In genomic region chr14:32379395-32380098, GRCm38 (mm10) we compare ENCODE assay signal across 14 mouse cellular contexts. TPM values are rescaled to one million over a fixed set of nuclear protein-coding genes. Genes with fewer than 3 reads are reported as not detected.
A peak's percentile ranks its signal among the peaks of the same experiment; 100 is the strongest.
DNase-seq lines count a peak whose midpoint lies in the region; ATAC-seq and TF ChIP-seq lines count a peak whose summit lies in the region.
"Had no signal": no experiment of that assay in that cellular context is flagged by ENCODE, and none has a peak within 500 bp of the region (broad histone marks: within the 10 kb centered on the region; RNA-seq: fewer than 3 reads in every experiment).

No protein-coding gene starts in this region.

- no peak overlapping the region for H3K9ac ChIP-seq in embryonic facial prominence, embryonic 14.5 days (ENCODE audit: low read depth, low read length)
- no peak overlapping the region for H3K9ac ChIP-seq in hindbrain, postnatal 0 days (replicated peaks; ENCODE audit: low read length)
- no peak overlapping the region for H3K9ac ChIP-seq in intestine, postnatal 0 days (ENCODE audit: low read depth, low read length)
- H3K9ac ChIP-seq: limb, embryonic 15.5 days had no signal

- H3K4me3 ChIP-seq in embryonic facial prominence, embryonic 14.5 days (ENCODE audit: low read depth, low read length) = no peak overlapping the region
- H3K4me3 ChIP-seq in hindbrain, postnatal 0 days (ENCODE audit: low read length) = no peak overlapping the region
- H3K4me3 ChIP-seq in intestine, postnatal 0 days (ENCODE audit: low read depth, low read length) = no peak overlapping the region
- H3K4me3 ChIP-seq: limb, embryonic 15.5 days had no signal

- H3K4me2 ChIP-seq in embryonic facial prominence, embryonic 14.5 days (ENCODE audit: low read depth, low read length) = no peak overlapping the region; the same call in 1 of the 2 replicates
- H3K4me2 ChIP-seq in hindbrain, postnatal 0 days (ENCODE audit: low read depth, low read length) = peak overlapping the region; percentile 30; the same call in 1 of the 2 replicates
- H3K4me2 ChIP-seq in intestine, postnatal 0 days (replicated peaks; ENCODE audit: low read depth) = no peak overlapping the region
- H3K4me2 ChIP-seq: limb, embryonic 15.5 days had no signal

- H3K9me3 ChIP-seq in embryonic facial prominence, embryonic 14.5 days (ENCODE audit: control insufficient read depth, low read length) = no peaks in the 10 kb centered on the region
- no peaks in the 10 kb centered on the region for H3K9me3 ChIP-seq in hindbrain, postnatal 0 days (ENCODE audit: low read length)
- H3K9me3 ChIP-seq in intestine, postnatal 0 days (ENCODE audit: control insufficient read depth) = no peaks in the 10 kb centered on the region
- H3K9me3 ChIP-seq: limb, embryonic 15.5 days had no signal

- 11% methylated on average over 22 of the region's 22 CpGs for whole genome bisulfite sequencing in embryonic facial prominence, embryonic 14.5 days
- WGBS in hindbrain, postnatal 0 days = 15% methylated on average over 22 of the region's 22 CpGs
- WGBS in intestine, postnatal 0 days = 22% methylated on average over 22 of the region's 22 CpGs

- ATAC-seq in embryonic facial prominence, embryonic 14.5 days (ENCODE audit: low read depth) = no peak
- ATAC-seq in hindbrain, postnatal 0 days = no peak
- ATAC-seq in frontal cortex, adult (ENCODE audit: low TSS enrichment) = no peak
- ATAC-seq in intestine, postnatal 0 days = no peak
- ATAC-seq: CD4-positive, CD25-positive, alpha-beta regulatory T cell, adult 4 months; inflammation-experienced regulatory T-cells, adult 6 months had no signal

- no peaks in the 10 kb centered on the region for H3K36me3 ChIP-seq in embryonic facial prominence, embryonic 14.5 days (ENCODE audit: control insufficient read depth, insufficient read depth, low read length)
- H3K36me3 ChIP-seq in hindbrain, postnatal 0 days (ENCODE audit: insufficient read depth, low read length) = no peaks in the 10 kb centered on the region
- no peaks in the 10 kb centered on the region for H3K36me3 ChIP-seq in intestine, postnatal 0 days (ENCODE audit: control insufficient read depth, insufficient read depth)
- H3K36me3 ChIP-seq: limb, embryonic 15.5 days had no signal

- TF ChIP-seq CTCF in hindbrain, postnatal 0 days (IDR thresholded peaks at IDR 0.05; ENCODE audit: low read depth) = no peak
- no peak for TF ChIP-seq CTCF in intestine, postnatal 0 days (IDR thresholded peaks at IDR 0.05; ENCODE audit: low read depth)

- H3K27me3 ChIP-seq in embryonic facial prominence, embryonic 14.5 days (replicated peaks; ENCODE audit: control insufficient read depth, insufficient read depth, low read length) = peaks cover 18% of the 10 kb centered on the region
- no peaks in the 10 kb centered on the region for H3K27me3 ChIP-seq in hindbrain, postnatal 0 days (ENCODE audit: insufficient read depth, low read length)
- H3K27me3 ChIP-seq in intestine, postnatal 0 days (replicated peaks; ENCODE audit: control insufficient read depth, insufficient read depth, low read length) = 0 out of 2 replicates have a peak, but pooled peaks cover 4% of the 10 kb centered on the region

- DNase-seq in kidney, postnatal 10 days = peak; percentile 11
- no peak for DNase-seq in kidney, adult 8-10 months
- DNase-seq in embryonic facial prominence, embryonic 14.5 days (ENCODE audit: low spot score) = peak; percentile 24
- DNase-seq in hindbrain, postnatal 0 days (ENCODE audit: low spot score) = no peak
- peak; percentile 68 for DNase-seq in retina, embryonic 14.5 days (ENCODE audit: low spot score)
- DNase-seq in cerebellum, adult 18-20 months = no peak
- DNase-seq: adrenal gland, adult 8-10 months; cerebellum, postnatal 36 days; gastrocnemius, postnatal 14 days had no signal

- H3K4me1 ChIP-seq in embryonic facial prominence, embryonic 14.5 days (ENCODE audit: control insufficient read depth, insufficient read depth, low read length) = peaks cover 6% of the 10 kb centered on the region; the same call in 1 of the 2 replicates
- 0 out of 2 replicates have a peak, but pooled peaks cover 6% of the 10 kb centered on the region for H3K4me1 ChIP-seq in hindbrain, postnatal 0 days (ENCODE audit: insufficient read depth, low read length)
- H3K4me1 ChIP-seq in intestine, postnatal 0 days (replicated peaks; ENCODE audit: control insufficient read depth, insufficient read depth, low read length) = no peaks in the 10 kb centered on the region

- no peak overlapping the region for H3K27ac ChIP-seq in embryonic facial prominence, embryonic 14.5 days (replicated peaks; ENCODE audit: low read depth, low read length)
- no peak overlapping the region for H3K27ac ChIP-seq in hindbrain, postnatal 0 days
- H3K27ac ChIP-seq in intestine, postnatal 0 days (ENCODE audit: low read depth, low read length) = no peak overlapping the region
- H3K27ac ChIP-seq: limb, embryonic 15.5 days had no signal

RNA-seq across cellular contexts. Expression of gene 1700024G13Rik, which starts 8.6 kb away (rescaled TPM):
- 1.2 TPM in 1 of 2 replicates, not detected in the other for polyA plus RNA-seq in embryonic facial prominence, embryonic 14.5 days (2014; fragmentation: Nextera tagmentation; extraction: Ambion mirVana)
- not detected in 2 replicates for total RNA-seq in hindbrain, postnatal 0 days (2014; rRNA removed)
- 0.43 and 0.58 TPM in 2 replicates for polyA plus RNA-seq in hindbrain, postnatal 0 days (2015; fragmentation: Nextera tagmentation; extraction: Ambion mirVana)
- polyA plus RNA-seq in intestine, postnatal 0 days (2015; fragmentation: Nextera tagmentation; extraction: Ambion mirVana) = 0.14 TPM in 1 of 2 replicates, not detected in the other
- total RNA-seq: adrenal gland, adult 8-10 months; gastrocnemius, postnatal 14 days had no signal
- polyA plus RNA-seq: CD4-positive, CD25-positive, alpha-beta regulatory T cell, adult 4 months; inflammation-experienced regulatory T-cells, adult 6 months; limb, embryonic 15.5 days had no signal

RNA-seq across cellular contexts. Expression of gene Ogdhl, which starts 57.7 kb away (rescaled TPM):
- 9.5 and 10.5 TPM in 2 replicates for polyA plus RNA-seq in embryonic facial prominence, embryonic 14.5 days (2014; fragmentation: Nextera tagmentation; extraction: Ambion mirVana)
- total RNA-seq in hindbrain, postnatal 0 days (2014; rRNA removed) = 33.5 and 34.0 TPM in 2 replicates
- polyA plus RNA-seq in hindbrain, postnatal 0 days (2015; fragmentation: Nextera tagmentation; extraction: Ambion mirVana) = 21.2 and 22.5 TPM in 2 replicates
- polyA plus RNA-seq in intestine, postnatal 0 days (2015; fragmentation: Nextera tagmentation; extraction: Ambion mirVana) = 11.1 and 13.3 TPM in 2 replicates
- polyA plus RNA-seq: CD4-positive, CD25-positive, alpha-beta regulatory T cell, adult 4 months had no signal

Comparison
In these comparisons a context has a peak if more than half of its experiments do, and no peak if none do; other contexts are left out.
1. DNase-seq: peak in kidney, postnatal 10 days (single experiment), embryonic facial prominence, embryonic 14.5 days (single experiment) and retina, embryonic 14.5 days (single experiment); none in kidney, adult 8-10 months (0 of 2), hindbrain, postnatal 0 days (single experiment) and cerebellum, adult 18-20 months (0 of 2).